Mouse (Mus musculus) adrenal gland, postnatal 14 days (tissue): ENCODE results near the gene Sh3glb1. TPM values are rescaled to one million over a fixed set of nuclear protein-coding genes. Genes with fewer than 3 reads are reported as not detected.
A peak's percentile ranks its signal among the peaks of the same experiment; 100 is the strongest.
"Not testable (repeated sequence)": the region's sequence is repeated elsewhere in the genome, so short reads cannot be mapped to it uniquely, and the experiment has no call there.

Source experiments
- DNase-seq: peaks from one replicate; pipeline ENCODE4 v3.0.0; 2021; ENCODE audit warnings: mixed read lengths
- long read RNA-seq, 2 experiments: library from polyadenylated mRNA; stranded (forward); transcript quantifications; one replicate each; pipeline ENCODE4 v2.0.0; 2021
- total RNA-seq: library from RNA; stranded (reverse); gene quantifications from 2 replicates; pipeline ENCODE4 v1.2.3, GENCODE M21; 2021

Sh3glb1 gene
- 266 and 290 TPM in 2 replicates for total RNA-seq
- long read RNA-seq, experiment 1, transcript Sh3glb1-204 (10 exons, 2,584 nt) = minor isoform, 51 of 232 reads
- long read RNA-seq, experiment 1, transcript Sh3glb1-201 (9 exons, 3,961 nt) = major isoform, 130 of 232 reads
- long read RNA-seq, experiment 1, partial matches to known transcripts = 16 of 232 reads
- long read RNA-seq, experiment 1, other reads (novel, unspliced or antisense) = 35 of 232 reads
- long read RNA-seq, experiment 2, transcript Sh3glb1-201 (9 exons, 3,961 nt) = major isoform, 118 of 196 reads
- long read RNA-seq, experiment 2, transcript Sh3glb1-204 (10 exons, 2,584 nt) = minor isoform, 23 of 196 reads
- long read RNA-seq, experiment 2, partial matches to known transcripts = 16 of 196 reads
- long read RNA-seq, experiment 2, other reads (novel, unspliced or antisense) = 39 of 196 reads

GRCm38 (mm10) chr3:144719901-144720747 lies at the start of gene Sh3glb1:
Gene Sh3glb1, minus strand, starts transcription at chr3:144720335.
- DNase-seq = peak; percentile 100

DNA sequence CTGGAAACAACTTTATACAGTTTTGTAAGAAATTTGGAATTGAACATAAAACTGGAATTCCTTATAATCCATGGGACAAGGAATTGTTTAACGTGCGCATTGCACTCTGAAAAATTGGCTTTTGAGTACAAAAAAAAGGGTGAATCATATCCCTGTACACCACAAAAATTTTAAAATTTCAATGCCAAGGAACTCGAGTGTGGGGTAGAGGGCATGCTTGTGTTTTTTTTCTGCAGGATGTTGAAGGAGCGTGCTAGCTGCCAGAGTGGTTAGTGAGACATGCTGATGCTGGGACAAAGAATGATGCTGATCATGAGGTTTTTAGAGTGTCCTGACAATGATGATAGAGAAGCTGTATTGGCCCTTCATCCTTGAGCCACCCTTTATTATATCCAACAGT lies 45.0 kb upstream of the Sh3glb1 start:
- no peak for DNase-seq

GRCm38 (mm10) chr3:144761454-144761853 lies 41.3 kb upstream of the Sh3glb1 start:
- DNase-seq = peak; percentile 13

DNA sequence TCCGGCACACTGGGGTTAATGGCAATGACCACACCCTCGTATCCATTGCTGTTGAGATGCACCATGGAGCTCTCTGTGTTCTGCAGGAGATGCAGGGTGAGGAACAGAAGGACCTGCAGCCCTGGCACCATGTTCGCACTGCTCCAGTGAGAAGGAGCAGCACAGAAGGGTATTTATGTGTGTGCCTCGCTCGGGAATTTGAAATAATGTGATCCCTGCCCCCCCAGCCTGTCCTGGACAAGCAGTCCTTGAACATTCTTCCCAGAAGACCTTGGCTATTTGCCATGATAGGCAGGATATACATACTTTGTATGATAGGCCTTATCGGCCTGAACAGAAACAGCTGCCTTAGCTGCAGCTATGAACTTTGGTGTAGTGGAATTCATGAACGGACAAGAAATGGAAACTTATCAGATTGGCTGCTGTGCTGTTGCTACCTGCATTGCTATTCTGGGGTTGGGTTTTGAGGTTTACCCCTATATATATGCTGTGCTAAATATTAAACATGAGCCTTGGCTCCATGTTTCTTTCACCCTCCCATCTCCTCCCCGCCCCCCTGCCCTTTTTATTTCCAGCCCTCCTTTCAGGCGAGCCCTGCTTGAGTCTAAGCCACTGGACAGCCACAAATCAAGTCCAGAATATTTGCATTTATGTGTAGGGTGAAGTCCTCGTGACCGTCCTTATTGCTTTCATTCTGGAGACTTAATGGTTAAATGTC lies 40.6 kb upstream of the Sh3glb1 start, which contains the start of gene Clca3a1:
TSS of gene Clca3a1 (minus strand) at position 386 of the 718 bp plus-strand sequence.
- DNase-seq = peak; percentile 39

- no peak for DNase-seq
These were observed 39.6 kb upstream of the Sh3glb1 start for GRCm38 (mm10) chr3:144759719-144760118.

DNA sequence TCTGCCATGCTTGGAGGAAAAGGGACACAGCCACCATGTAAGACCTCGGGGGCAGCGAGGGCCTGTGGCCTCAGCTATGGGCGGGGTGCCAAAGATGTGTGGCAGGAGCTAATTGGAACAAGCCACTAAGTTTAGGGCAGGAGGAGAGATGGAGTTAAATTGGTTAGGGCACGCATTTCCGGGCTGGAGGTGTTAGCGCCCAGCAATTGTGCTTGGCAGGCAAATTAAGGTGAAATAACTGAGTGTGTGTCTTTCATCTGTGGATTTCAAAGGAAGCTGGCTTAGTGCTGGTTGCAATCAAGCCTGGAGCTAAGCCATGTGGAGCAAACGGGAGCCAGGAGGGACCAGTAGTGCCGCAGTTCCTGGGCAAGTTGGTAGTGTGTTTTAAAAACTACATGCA lies 36.0 kb upstream of the Sh3glb1 start:
- DNase-seq = peak; percentile 19

DNA sequence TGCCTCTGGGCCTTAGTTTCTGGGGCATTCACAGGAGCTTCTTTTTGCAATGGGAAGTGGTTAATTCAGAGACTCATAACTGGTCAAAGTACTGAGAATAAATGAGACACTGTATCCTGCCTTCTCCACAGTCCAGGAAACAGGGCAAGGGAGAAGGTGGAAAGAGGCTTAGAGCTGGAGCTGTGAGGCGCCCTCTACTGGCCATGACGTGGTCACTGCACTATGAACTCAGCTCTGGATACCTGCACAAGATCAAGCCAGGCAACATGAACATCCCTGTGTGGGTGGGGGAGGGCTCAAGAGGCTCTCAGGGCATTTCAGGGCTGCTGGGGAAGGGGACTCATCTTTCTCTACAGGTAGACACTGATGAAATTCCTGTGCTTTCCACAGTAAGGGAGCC lies 33.0 kb upstream of the Sh3glb1 start:
- peak; percentile 55 for DNase-seq

DNA sequence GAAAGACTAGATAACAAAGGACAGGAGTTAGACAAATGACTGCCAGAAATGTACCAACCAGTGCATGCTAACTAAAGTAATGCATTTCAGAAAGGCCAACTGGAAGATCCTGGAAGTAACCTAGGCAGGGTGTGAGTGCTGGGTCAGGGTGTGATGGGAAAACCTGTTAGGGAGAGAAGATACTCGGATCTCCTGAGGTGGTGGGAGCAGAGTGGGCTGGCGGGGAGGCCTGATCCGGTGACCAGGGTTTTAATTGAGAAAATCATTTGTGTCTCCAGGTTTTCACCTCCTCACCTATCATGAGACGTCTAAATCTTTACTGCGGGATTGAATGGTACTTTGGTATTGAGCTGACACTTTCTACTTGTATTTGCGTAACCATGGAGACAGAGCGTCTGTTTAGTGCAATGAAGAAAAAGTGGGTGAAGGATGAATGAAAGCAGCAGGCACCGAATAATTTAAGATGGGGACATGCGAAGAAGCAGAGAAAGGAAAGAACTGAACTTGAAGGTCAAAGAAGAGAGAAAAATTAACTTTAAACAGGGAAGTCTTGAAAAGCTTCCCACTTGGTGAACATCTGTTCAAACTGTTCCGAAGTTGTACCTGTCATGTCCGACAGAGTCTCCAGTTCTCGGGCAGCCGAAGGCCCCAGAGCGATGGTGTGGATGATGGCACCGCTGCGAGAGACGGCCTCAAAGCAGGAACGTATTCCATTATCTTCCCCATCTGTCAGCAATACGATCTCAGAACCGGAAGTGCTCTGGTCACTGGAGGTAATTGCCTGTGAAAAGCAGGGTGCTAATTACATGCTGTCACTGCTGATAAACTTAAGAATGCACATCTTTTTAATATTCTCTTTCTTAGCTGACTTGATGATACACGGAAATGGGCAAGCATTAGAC lies 29.2 kb upstream of the Sh3glb1 start:
- DNase-seq = not testable (repeated sequence)

DNA sequence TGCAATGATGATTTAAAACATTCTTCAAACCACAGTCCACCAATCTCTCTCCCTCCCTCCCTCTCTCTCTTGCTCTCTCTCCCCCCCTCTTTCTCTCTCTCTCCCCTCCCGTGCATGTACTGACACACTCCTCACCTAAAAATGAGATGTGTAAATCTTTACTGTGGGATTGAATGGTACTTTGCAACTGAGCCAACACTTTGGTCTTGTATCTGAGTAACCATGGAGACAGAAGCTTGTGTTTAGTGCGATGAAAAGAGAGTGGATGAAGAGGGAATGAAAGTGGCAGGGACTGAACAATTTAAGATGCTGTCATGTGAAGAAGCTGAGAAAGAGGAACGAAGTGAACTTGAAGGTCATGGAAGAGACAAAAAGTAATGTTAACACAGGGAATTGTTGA lies 27.6 kb upstream of the Sh3glb1 start:
- DNase-seq = not testable (repeated sequence)

DNA sequence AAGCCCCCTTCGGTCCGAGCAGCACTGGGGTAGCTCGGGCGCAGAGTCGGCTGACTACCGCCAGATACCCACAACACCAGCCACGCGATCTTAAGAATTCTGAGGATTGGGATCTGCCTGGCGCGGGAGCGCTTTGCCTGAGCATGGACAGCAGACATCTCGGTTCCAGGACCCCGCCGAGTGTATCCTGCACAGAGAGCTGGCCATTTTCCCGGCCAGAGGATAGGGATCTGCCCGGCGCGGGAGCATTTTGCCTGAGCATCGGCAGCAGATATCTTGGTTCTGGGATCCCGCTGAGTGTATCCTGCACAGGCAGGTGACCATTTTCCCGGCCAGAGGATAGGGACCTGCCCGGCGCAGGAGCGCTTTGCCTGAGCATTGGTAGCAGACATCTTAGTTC lies 18.3 kb upstream of the Sh3glb1 start:
- DNase-seq = not testable (repeated sequence)

DNA sequence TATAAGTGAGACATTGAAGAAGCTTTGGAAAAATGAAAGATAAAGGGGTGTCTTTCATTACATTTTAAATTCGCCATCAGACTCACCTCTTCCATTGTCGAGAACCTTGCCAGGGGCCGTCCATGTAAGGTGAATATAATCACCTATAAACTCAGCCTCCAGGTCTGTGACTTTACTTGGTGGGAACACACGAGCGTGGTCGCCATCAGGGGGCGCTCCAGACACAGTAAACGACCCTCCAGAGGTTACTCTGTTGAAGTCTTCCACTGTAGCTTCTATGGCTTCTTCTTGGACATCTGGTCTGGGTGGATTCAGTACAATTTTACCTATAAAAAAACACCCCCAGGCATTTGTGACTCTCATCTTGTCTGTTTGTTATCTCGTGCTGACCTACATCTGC lies 16.7 kb upstream of the Sh3glb1 start:
- DNase-seq = peak; percentile 70

GRCm38 (mm10) chr3:144723455-144723854 lies 3.3 kb upstream of the Sh3glb1 start:
- DNase-seq = peak; percentile 66

- DNase-seq = not testable (repeated sequence)
These were observed 2.4 kb upstream of the Sh3glb1 start for GRCm38 (mm10) chr3:144722566-144722965.

GRCm38 (mm10) chr3:144721860-144722256 lies 1.7 kb upstream of the Sh3glb1 start:
- no peak for DNase-seq

- DNase-seq = no peak
These were observed 1.1 kb upstream of the Sh3glb1 start for GRCm38 (mm10) chr3:144721077-144721859.

GRCm38 (mm10) chr3:144719088-144719900 lies 841 bp downstream of the Sh3glb1 start:
- peak; percentile 81 for DNase-seq

DNA sequence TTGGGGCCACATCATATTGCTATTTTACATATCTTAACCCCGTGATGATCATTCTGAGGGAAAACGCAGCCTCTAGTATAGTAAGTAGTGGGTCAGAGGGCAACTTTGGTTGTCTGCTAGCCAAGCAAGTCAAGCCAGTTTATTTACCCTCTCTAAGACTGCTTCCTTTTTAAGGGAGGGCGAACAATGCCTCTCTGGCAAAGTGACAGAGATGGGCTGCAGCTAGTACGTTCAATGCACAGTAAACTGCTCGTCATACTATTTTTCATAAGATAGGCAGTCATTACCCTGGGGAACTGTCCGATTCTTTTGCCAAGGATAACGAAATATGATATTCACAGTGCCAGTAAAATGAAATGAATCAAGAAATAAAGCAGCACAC lies 1.4 kb downstream of the Sh3glb1 start:
- DNase-seq = peak; percentile 45

DNA sequence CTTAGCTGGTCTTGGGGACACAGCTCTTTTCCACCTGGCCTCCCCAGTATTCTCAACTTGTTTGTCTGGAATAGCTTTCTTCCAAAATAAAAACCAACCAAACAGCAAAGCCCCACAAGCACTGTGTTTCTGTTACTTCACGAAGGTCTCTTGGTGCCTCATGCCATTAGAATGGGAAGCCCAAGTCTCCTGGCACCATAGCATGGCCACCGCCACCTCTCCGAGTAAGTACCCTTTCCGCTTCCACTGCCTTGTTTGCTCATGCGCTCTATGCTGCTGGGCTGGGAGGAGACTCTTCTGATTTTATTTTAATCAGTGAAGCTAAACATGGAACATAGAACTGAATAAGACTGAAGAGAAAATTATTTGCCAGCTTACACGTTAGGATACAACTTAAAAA lies 2.3 kb downstream of the Sh3glb1 start:
- DNase-seq = no peak

GRCm38 (mm10) chr3:144717121-144717520 lies 3.0 kb downstream of the Sh3glb1 start:
- DNase-seq = no peak

DNA sequence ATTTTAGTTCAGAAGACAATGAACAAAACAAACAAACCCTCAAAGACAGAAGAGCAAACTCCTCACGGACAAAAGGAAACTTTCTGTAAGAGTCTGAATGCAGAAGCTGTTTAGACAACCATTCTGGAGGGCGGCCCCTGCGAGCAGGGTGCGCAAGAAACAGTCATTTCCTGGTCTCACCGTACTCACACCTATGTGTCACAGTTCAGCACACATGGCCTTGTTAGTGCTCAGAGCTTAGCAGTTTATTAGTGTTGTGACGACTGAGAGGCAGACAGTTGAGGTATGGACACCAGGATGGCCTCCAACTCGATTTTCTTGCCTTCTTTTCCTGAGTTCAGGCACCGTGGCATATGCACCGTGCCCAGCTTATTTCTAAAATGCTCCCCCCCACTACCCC lies 4.2 kb downstream of the Sh3glb1 start:
- DNase-seq = no peak
